Mouse (Mus musculus): ENCODE measurements around the gene Slc6a11. TPM values are rescaled to one million over a fixed set of nuclear protein-coding genes. Genes with fewer than 3 reads are reported as not detected.
A peak's percentile ranks its signal among the peaks of the same experiment; 100 is the strongest.

Gene Slc6a11
- polyA plus RNA-seq (2016; fragmentation: Nextera tagmentation; extraction: Ambion mirVana) = 4.6 and 5.4 TPM in 2 replicates

DNA sequence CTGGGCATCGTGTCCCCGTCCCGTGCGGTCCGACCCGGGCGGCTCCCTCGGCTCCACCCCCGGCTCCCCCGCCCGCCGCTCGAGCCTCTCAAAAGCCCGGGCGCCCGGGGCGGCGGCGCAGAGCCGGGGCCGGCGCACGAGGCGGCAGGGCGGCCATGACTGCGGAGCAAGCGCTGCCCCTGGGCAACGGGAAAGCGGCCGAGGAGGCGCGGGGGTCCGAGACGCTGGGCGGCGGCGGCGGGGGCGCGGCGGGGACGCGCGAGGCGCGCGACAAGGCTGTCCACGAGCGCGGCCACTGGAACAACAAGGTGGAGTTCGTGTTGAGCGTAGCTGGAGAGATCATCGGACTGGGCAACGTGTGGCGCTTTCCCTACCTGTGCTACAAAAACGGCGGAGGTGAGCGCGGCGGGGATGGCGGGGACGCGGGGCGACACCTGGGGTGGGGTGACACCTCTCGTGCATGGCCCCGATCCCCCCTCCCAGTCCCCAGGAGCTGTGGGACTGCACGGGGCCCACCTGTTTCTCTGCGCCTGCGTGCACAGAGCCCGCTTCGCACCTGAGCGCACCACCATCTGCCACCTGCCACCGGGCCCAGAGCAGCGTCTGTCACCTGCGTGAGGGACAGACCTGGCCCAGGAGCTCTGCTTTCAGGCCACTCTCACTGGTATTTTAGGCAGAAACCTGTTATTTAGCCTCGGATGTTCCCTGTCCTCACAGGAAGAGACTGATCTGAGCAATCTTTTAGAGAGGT is at the start of gene Slc6a11:
Gene Slc6a11 (plus strand): TSS at position 120 of the 751 bp plus-strand sequence.
- peaks cover 50% of the 10 kb centered on the region for H3K27me3 ChIP-seq
- no peak within 1 kb of the TSS for H3K27ac ChIP-seq
- peak within 1 kb of the TSS; percentile 79 for H3K4me2 ChIP-seq (replicated peaks)
- 3% methylated on average over 60 of the region's 76 CpGs for WGBS
- peaks cover 4% of the 10 kb centered on the region for H3K4me1 ChIP-seq
- no peaks in the 10 kb centered on the region for H3K36me3 ChIP-seq
- H3K9ac ChIP-seq = peak within 1 kb of the TSS; percentile 61
- peak; percentile 57; the same call in 1 of the 2 replicates for ATAC-seq (ENCODE audit: low FRiP score)
- peak within 1 kb of the TSS; percentile 45 for H3K4me3 ChIP-seq
- no peaks in the 10 kb centered on the region for H3K9me3 ChIP-seq (replicated peaks)

DNA sequence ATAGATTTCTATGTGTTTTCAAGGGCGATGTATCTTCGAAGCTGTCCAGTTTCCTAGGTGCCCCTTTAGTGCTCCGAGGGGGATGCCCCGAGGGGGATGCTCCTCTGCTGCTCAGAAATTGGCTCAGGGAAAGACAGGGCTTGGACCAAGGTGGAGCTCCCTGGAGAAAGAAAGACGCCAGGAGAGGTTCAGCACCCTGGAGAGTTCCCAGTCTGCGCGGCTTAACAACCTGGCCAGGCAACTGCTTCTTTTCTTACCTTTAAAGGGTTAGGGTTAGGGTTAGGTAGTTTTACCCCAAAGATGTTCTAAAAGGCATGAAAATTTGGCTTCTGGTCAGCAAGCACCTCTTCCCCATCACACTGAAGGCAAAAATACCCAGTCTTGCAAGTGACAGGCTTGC is 43.9 kb upstream of the Slc6a11 start:
- WGBS = 27% methylated on average over 7 of the region's 7 CpGs
- no peak overlapping the region for H3K9ac ChIP-seq
- no peak for ATAC-seq (ENCODE audit: low FRiP score)
- no peak overlapping the region for H3K27ac ChIP-seq
- H3K9me3 ChIP-seq (replicated peaks) = no peaks in the 10 kb centered on the region
- H3K4me1 ChIP-seq = peaks cover 2% of the 10 kb centered on the region
- no peak overlapping the region for H3K4me2 ChIP-seq (replicated peaks)
- H3K4me3 ChIP-seq = no peak overlapping the region
- peaks cover 17% of the 10 kb centered on the region for H3K27me3 ChIP-seq
- no peaks in the 10 kb centered on the region for H3K36me3 ChIP-seq

- Histone ChIP-seq H3K27ac (no peak overlapping the region), H3K9me3 (replicated peaks) (no peaks in the 10 kb centered on the region), H3K4me3 (no peak overlapping the region), H3K4me2 (replicated peaks) (no peak overlapping the region), H3K36me3 (no peaks in the 10 kb centered on the region), H3K4me1 (peaks cover 23% of the 10 kb centered on the region), H3K27me3 (peaks cover 17% of the 10 kb centered on the region), H3K9ac (no peak overlapping the region)
- 22% methylated on average over 5 of the region's 5 CpGs for WGBS
- ATAC-seq (ENCODE audit: low FRiP score) = peak; percentile 43
These were observed 41.4 kb upstream of the Slc6a11 start for GRCm38 (mm10) chr6:114089626-114090025.

- peak; percentile 35 for ATAC-seq (ENCODE audit: low FRiP score)
- H3K36me3 ChIP-seq = no peaks in the 10 kb centered on the region
- WGBS = 22% methylated on average over 8 of the region's 9 CpGs
- no peak overlapping the region; the same call in 1 of the 2 replicates for H3K9ac ChIP-seq
- no peak overlapping the region for H3K27ac ChIP-seq
- peaks cover 17% of the 10 kb centered on the region for H3K27me3 ChIP-seq
- peaks cover 27% of the 10 kb centered on the region for H3K4me1 ChIP-seq
- H3K4me2 ChIP-seq (replicated peaks) = no peak overlapping the region
- no peaks in the 10 kb centered on the region for H3K9me3 ChIP-seq (replicated peaks)
- H3K4me3 ChIP-seq = no peak overlapping the region
These were observed 38.8 kb upstream of the Slc6a11 start for GRCm38 (mm10) chr6:114092216-114092615.

DNA sequence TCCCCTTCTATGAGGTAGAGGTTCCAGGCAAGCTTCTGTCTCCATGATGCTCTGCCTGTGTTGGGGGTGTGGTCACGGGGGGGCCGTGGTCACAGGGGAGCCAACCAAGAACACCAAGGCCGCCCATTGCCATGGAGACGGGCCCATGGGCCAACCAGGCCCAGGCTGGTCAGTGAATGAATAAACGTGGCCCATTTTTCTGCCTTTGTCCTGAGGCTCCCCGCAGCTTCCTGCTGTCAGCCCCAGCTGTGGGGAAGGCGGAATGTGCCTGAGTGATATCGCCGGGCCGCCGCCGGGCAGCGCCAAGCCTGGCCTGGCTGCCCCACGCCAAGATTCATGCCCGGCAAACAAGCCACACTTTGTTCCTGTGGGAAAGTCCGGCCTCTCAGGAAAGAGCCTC is 36.8 kb upstream of the Slc6a11 start:
- Histone ChIP-seq H3K9ac (no peak overlapping the region; the same call in 1 of the 2 replicates), H3K36me3 (no peaks in the 10 kb centered on the region), H3K27ac (peak overlapping the region; percentile 49), H3K27me3 (peaks cover 1% of the 10 kb centered on the region; the same call in 1 of the 2 replicates), H3K9me3 (replicated peaks) (no peaks in the 10 kb centered on the region), H3K4me3 (no peak overlapping the region), H3K4me2 (replicated peaks) (0 out of 2 replicates have a peak overlapping the region, but pooled peaks have one; percentile 2), H3K4me1 (peaks cover 27% of the 10 kb centered on the region)
- peak; percentile 62; the same call in 1 of the 2 replicates for ATAC-seq (ENCODE audit: low FRiP score)
- WGBS = 18% methylated on average over 16 of the region's 16 CpGs

- H3K4me2 ChIP-seq (replicated peaks) = no peak overlapping the region
- H3K27me3 ChIP-seq = no peaks in the 10 kb centered on the region
- no peak overlapping the region for H3K4me3 ChIP-seq
- no peak overlapping the region for H3K27ac ChIP-seq
- peaks cover 27% of the 10 kb centered on the region for H3K4me1 ChIP-seq
- no peaks in the 10 kb centered on the region for H3K9me3 ChIP-seq (replicated peaks)
- H3K9ac ChIP-seq = no peak overlapping the region
- ATAC-seq (ENCODE audit: low FRiP score) = no peak
- no peaks in the 10 kb centered on the region for H3K36me3 ChIP-seq
- 86% methylated on average over 6 of the region's 6 CpGs for WGBS
These were observed 34.5 kb upstream of the Slc6a11 start for GRCm38 (mm10) chr6:114096574-114096973.

DNA sequence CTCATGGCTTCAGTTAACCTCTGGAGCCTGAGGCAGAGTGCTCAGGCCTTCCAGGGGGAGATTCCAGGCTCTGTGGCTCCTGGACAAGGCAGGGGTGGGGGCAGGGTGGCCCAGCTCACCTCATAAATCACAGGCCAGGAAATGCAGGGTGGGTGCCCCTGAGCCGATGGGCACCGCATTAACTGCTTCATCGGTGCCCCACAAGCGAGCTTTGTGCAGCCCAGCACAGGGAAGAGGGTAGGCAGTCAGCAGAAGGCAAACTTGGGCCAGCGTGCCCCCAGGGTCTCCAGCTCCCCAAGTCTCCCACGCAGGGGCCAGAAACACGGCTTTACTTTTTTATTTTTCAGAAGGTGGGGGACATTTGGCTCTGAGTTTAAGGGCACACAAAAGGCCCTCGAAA is 29.1 kb upstream of the Slc6a11 start:
- Histone ChIP-seq H3K4me3 (no peak overlapping the region), H3K9me3 (replicated peaks) (no peaks in the 10 kb centered on the region), H3K36me3 (no peaks in the 10 kb centered on the region), H3K4me1 (peaks cover 7% of the 10 kb centered on the region; the same call in 1 of the 2 replicates), H3K4me2 (replicated peaks) (no peak overlapping the region), H3K9ac (no peak overlapping the region), H3K27me3 (no peaks in the 10 kb centered on the region), H3K27ac (no peak overlapping the region)
- no peak for ATAC-seq (ENCODE audit: low FRiP score)
- 71% methylated on average over 8 of the region's 8 CpGs for WGBS

- no peak for ATAC-seq (ENCODE audit: low FRiP score)
- Histone ChIP-seq H3K4me1 (no peaks in the 10 kb centered on the region), H3K36me3 (no peaks in the 10 kb centered on the region), H3K27me3 (no peaks in the 10 kb centered on the region), H3K9ac (no peak overlapping the region), H3K4me2 (replicated peaks) (no peak overlapping the region), H3K27ac (no peak overlapping the region), H3K4me3 (no peak overlapping the region), H3K9me3 (replicated peaks) (no peaks in the 10 kb centered on the region)
- 64% methylated on average over 5 of the region's 5 CpGs for WGBS
These were observed 11.5 kb upstream of the Slc6a11 start for GRCm38 (mm10) chr6:114119507-114119906.

DNA sequence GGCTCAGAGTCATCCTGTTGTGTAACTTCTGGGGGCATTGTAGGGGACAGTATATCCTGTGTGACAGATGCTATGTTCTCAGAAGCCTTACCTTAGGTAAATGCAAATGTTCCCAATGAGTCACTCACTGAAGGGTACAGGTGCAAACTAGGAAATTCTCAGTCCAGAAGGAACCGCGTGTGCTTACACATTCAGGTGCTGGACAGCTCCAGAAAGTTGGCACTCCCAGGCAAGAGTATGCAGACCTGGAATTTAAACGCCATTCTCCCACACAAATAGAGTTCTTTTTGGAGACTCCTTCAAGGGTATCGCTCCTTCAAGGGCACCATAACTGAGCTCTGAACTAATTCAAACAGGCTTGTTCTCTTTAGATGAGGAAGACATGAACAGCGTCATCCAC is 5.5 kb upstream of the Slc6a11 start:
- Histone ChIP-seq H3K36me3 (no peaks in the 10 kb centered on the region), H3K9me3 (replicated peaks) (no peaks in the 10 kb centered on the region), H3K4me3 (no peak overlapping the region), H3K9ac (no peak overlapping the region), H3K27ac (no peak overlapping the region), H3K4me1 (no peaks in the 10 kb centered on the region), H3K27me3 (peaks cover 26% of the 10 kb centered on the region), H3K4me2 (replicated peaks) (no peak overlapping the region)
- 73% methylated on average over 5 of the region's 5 CpGs for WGBS
- ATAC-seq (ENCODE audit: low FRiP score) = no peak

DNA sequence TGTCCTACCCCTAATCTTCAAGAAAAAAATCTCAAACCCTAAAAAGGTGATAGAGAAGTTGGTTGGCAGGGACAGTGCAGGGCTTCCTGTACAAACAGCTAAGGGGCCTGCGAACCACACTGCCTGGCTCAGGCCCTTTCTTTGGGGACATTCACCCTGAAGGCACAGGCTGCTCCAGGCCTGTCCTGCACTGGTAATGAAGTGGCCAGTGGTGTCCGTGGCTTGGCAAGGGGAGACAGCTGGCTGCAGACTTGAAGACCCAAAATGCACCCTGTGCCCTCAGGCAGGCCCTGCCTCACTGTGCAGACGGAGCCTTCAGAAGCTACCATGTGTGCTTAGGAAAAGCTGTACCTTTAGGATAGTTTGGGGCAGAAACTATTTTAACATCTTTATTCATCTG is 1.4 kb downstream of the Slc6a11 start:
- no peak for ATAC-seq (ENCODE audit: low FRiP score)
- H3K4me2 ChIP-seq (replicated peaks) = no peak overlapping the region
- peaks cover 50% of the 10 kb centered on the region for H3K27me3 ChIP-seq
- H3K4me3 ChIP-seq = no peak overlapping the region
- peaks cover 4% of the 10 kb centered on the region for H3K4me1 ChIP-seq
- no peak overlapping the region for H3K9ac ChIP-seq
- no peaks in the 10 kb centered on the region for H3K9me3 ChIP-seq (replicated peaks)
- WGBS = 65% methylated on average over 3 of the region's 3 CpGs
- H3K27ac ChIP-seq = no peak overlapping the region
- no peaks in the 10 kb centered on the region for H3K36me3 ChIP-seq

- Histone ChIP-seq H3K9me3 (replicated peaks) (no peaks in the 10 kb centered on the region), H3K27me3 (peaks cover 50% of the 10 kb centered on the region), H3K9ac (no peak overlapping the region), H3K4me3 (no peak overlapping the region), H3K36me3 (no peaks in the 10 kb centered on the region), H3K27ac (no peak overlapping the region), H3K4me2 (replicated peaks) (no peak overlapping the region), H3K4me1 (peaks cover 4% of the 10 kb centered on the region)
- 87% methylated on average over 8 of the region's 8 CpGs for WGBS
- ATAC-seq (ENCODE audit: low FRiP score) = no peak
These were observed 1.9 kb downstream of the Slc6a11 start for GRCm38 (mm10) chr6:114132916-114133315.

- ATAC-seq (ENCODE audit: low FRiP score) = no peak
- 80% methylated on average over 8 of the region's 8 CpGs for WGBS
- Histone ChIP-seq H3K4me2 (replicated peaks) (no peak overlapping the region), H3K36me3 (no peaks in the 10 kb centered on the region), H3K9ac (no peak overlapping the region), H3K4me3 (no peak overlapping the region), H3K27ac (no peak overlapping the region), H3K27me3 (0 out of 2 replicates have a peak, but pooled peaks cover 5% of the 10 kb centered on the region), H3K4me1 (0 out of 2 replicates have a peak, but pooled peaks cover 6% of the 10 kb centered on the region), H3K9me3 (replicated peaks) (no peaks in the 10 kb centered on the region)
These were observed 7.9 kb downstream of the Slc6a11 start for GRCm38 (mm10) chr6:114138970-114139369.

GRCm38 (mm10) chr6:114141481-114141880 is 10.4 kb downstream of the Slc6a11 start:
- Histone ChIP-seq H3K4me3 (no peak overlapping the region), H3K9me3 (replicated peaks) (no peaks in the 10 kb centered on the region), H3K4me2 (replicated peaks) (no peak overlapping the region), H3K27me3 (no peaks in the 10 kb centered on the region), H3K9ac (no peak overlapping the region), H3K4me1 (0 out of 2 replicates have a peak, but pooled peaks cover 10% of the 10 kb centered on the region), H3K36me3 (no peaks in the 10 kb centered on the region), H3K27ac (no peak overlapping the region)
- 75% methylated on average over 3 of the region's 3 CpGs for WGBS
- ATAC-seq (ENCODE audit: low FRiP score) = no peak
